Mouse (Mus musculus): ENCODE measurements around the gene Pik3ca. TPM values are rescaled to one million over a fixed set of nuclear protein-coding genes. Genes with fewer than 3 reads are reported as not detected.

Gene Pik3ca
- polyA plus RNA-seq, 1 experiment from 2014 or later: 5.9 TPM

GRCm38 (mm10) chr3:32408811-32409273, 11.4 kb downstream of the Pik3ca start:
- H3K9me3 ChIP-seq (ENCODE audit: control insufficient read depth): no peaks in the 10 kb centered on the region
- TF ChIP-seq CTCF (IDR thresholded peaks at IDR 0.05; ENCODE audit: low read depth): no peak
- no peak overlapping the region for H3K9ac ChIP-seq (ENCODE audit: low read depth, low read length)
- H3K36me3 ChIP-seq (ENCODE audit: control insufficient read depth, insufficient read depth): no peaks in the 10 kb centered on the region
- H3K4me2 ChIP-seq (replicated peaks; ENCODE audit: low read depth): no peak overlapping the region
- no peak overlapping the region for H3K4me3 ChIP-seq (ENCODE audit: low read depth, low read length)
- WGBS: 67% methylated on average over 3 of the region's 3 CpGs
- no peak overlapping the region; the same call in 1 of the 2 replicates for H3K27ac ChIP-seq (ENCODE audit: low read depth, low read length)
- no peaks in the 10 kb centered on the region for H3K27me3 ChIP-seq (replicated peaks; ENCODE audit: control insufficient read depth, insufficient read depth, low read length)
- peak; percentile 36; the same call in 1 of the 2 replicates for ATAC-seq
- peaks cover 6% of the 10 kb centered on the region; the same call in 1 of the 2 replicates for H3K4me1 ChIP-seq (replicated peaks; ENCODE audit: control insufficient read depth, insufficient read depth, low read length)

DNA sequence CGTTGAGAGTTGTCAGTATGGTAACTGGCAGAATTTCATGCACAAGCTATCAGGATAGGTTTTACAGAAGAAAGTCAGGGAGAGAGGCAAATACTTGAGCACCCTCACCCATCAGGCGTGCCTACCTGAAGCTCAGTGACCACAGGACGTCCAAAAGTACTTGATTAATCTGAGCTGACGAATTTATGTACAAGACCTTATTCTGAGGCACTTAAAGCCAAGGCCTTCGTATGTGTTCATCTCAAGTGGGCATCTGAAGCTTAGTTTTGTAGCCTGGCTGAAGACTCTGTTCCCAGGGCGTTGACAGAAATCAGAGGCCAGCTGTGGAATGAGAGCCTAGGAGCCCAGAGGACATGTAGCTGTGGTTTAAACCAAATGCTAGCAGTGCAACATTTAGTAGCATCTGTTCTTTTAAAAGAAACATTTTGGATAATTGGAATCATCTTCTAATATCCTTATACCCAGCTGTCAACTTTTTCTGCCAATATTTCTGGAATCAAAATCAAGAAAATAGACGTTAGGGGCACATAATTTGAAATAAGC, 15.1 kb downstream of the Pik3ca start:
- H3K27me3 ChIP-seq (replicated peaks; ENCODE audit: control insufficient read depth, insufficient read depth, low read length): no peaks in the 10 kb centered on the region
- no peaks in the 10 kb centered on the region for H3K36me3 ChIP-seq (ENCODE audit: control insufficient read depth, insufficient read depth)
- H3K9me3 ChIP-seq (ENCODE audit: control insufficient read depth): no peaks in the 10 kb centered on the region
- no peak for ATAC-seq
- H3K4me3 ChIP-seq (ENCODE audit: low read depth, low read length): no peak overlapping the region
- H3K9ac ChIP-seq (ENCODE audit: low read depth, low read length): no peak overlapping the region
- no peak overlapping the region for H3K27ac ChIP-seq (ENCODE audit: low read depth, low read length)
- WGBS: 71% methylated on average over 7 of the region's 7 CpGs
- no peak overlapping the region for H3K4me2 ChIP-seq (replicated peaks; ENCODE audit: low read depth)
- H3K4me1 ChIP-seq (replicated peaks; ENCODE audit: control insufficient read depth, insufficient read depth, low read length): peaks cover 9% of the 10 kb centered on the region; the same call in 1 of the 2 replicates
- no peak for TF ChIP-seq CTCF (IDR thresholded peaks at IDR 0.05; ENCODE audit: low read depth)

DNA sequence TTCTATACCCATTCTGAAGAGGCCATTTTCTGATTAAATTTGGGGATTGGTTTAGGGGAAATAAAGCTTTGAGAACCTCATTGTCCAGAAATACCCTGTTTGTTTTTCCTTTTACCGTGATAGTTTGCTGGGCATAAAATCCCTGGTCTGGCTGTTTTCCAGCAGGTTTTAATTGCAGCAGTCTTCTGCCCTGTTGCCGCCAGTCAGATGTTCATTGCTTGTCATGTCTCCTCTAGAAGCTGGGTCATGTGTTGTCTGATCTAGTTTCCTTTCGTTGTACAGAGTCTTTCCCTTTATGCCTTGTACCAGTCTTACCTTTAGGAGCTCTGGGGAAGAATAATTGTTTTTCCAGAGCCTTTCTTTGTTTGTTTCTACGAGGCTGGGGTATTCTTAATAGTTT, 16.9 kb downstream of the Pik3ca start:
- no peak overlapping the region for H3K9ac ChIP-seq (ENCODE audit: low read depth, low read length)
- no peak overlapping the region for H3K4me3 ChIP-seq (ENCODE audit: low read depth, low read length)
- peaks cover 6% of the 10 kb centered on the region for H3K4me1 ChIP-seq (replicated peaks; ENCODE audit: control insufficient read depth, insufficient read depth, low read length)
- no peak for ATAC-seq
- H3K9me3 ChIP-seq (ENCODE audit: control insufficient read depth): no peaks in the 10 kb centered on the region
- no peak overlapping the region for H3K27ac ChIP-seq (ENCODE audit: low read depth, low read length)
- H3K4me2 ChIP-seq (replicated peaks; ENCODE audit: low read depth): no peak overlapping the region; the same call in 1 of the 2 replicates
- H3K36me3 ChIP-seq (ENCODE audit: control insufficient read depth, insufficient read depth): no peaks in the 10 kb centered on the region
- no peak for TF ChIP-seq CTCF (IDR thresholded peaks at IDR 0.05; ENCODE audit: low read depth)
- WGBS: 36% methylated on average over 4 of the region's 4 CpGs
- H3K27me3 ChIP-seq (replicated peaks; ENCODE audit: control insufficient read depth, insufficient read depth, low read length): no peaks in the 10 kb centered on the region

- Histone ChIP-seq H3K9ac (ENCODE audit: low read depth, low read length) (no peak overlapping the region), H3K4me3 (ENCODE audit: low read depth, low read length) (no peak overlapping the region), H3K27ac (ENCODE audit: low read depth, low read length) (no peak overlapping the region), H3K27me3 (replicated peaks; ENCODE audit: control insufficient read depth, insufficient read depth, low read length) (no peaks in the 10 kb centered on the region), H3K9me3 (ENCODE audit: control insufficient read depth) (no peaks in the 10 kb centered on the region), H3K4me1 (replicated peaks; ENCODE audit: control insufficient read depth, insufficient read depth, low read length) (peaks cover 6% of the 10 kb centered on the region), H3K4me2 (replicated peaks; ENCODE audit: low read depth) (no peak overlapping the region), H3K36me3 (ENCODE audit: control insufficient read depth, insufficient read depth) (no peaks in the 10 kb centered on the region)
- WGBS: 62% methylated on average over 3 of the region's 3 CpGs
- no peak for TF ChIP-seq CTCF (IDR thresholded peaks at IDR 0.05; ENCODE audit: low read depth)
- no peak for ATAC-seq
Observed at GRCm38 (mm10) chr3:32415370-32416309, 18.2 kb downstream of the Pik3ca start.

- Histone ChIP-seq H3K9me3 (ENCODE audit: control insufficient read depth) (no peaks in the 10 kb centered on the region), H3K9ac (ENCODE audit: low read depth, low read length) (no peak overlapping the region), H3K4me3 (ENCODE audit: low read depth, low read length) (no peak overlapping the region), H3K27ac (ENCODE audit: low read depth, low read length) (0 out of 2 replicates have a peak overlapping the region, but pooled peaks have one; percentile 1), H3K4me2 (replicated peaks; ENCODE audit: low read depth) (no peak overlapping the region), H3K4me1 (replicated peaks; ENCODE audit: control insufficient read depth, insufficient read depth, low read length) (peaks cover 6% of the 10 kb centered on the region), H3K36me3 (ENCODE audit: control insufficient read depth, insufficient read depth) (no peaks in the 10 kb centered on the region), H3K27me3 (replicated peaks; ENCODE audit: control insufficient read depth, insufficient read depth, low read length) (no peaks in the 10 kb centered on the region)
- WGBS: 22% methylated on average over 5 of the region's 5 CpGs
- ATAC-seq: peak; percentile 55
- no peak for TF ChIP-seq CTCF (IDR thresholded peaks at IDR 0.05; ENCODE audit: low read depth)
Observed at GRCm38 (mm10) chr3:32417751-32418211, 20.3 kb downstream of the Pik3ca start.

DNA sequence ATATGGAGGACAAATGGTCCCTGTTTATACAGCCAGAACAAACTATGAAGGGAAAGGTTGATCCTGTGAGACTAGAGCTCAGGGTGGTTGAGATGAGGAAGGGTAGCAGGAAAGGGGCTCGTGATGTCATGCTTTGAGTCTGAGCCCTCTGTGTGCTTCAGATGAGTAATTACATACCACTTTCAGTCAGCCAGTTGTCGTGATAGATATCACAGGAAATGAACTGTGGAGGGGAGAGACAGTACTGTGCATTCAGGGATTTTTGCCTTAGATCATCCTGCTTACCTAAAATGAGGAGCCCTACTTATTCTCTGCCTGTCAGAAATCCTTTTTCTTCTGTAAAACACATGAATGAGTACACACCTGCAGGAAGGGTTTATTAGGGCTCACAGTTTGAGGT, 22.4 kb downstream of the Pik3ca start:
- Histone ChIP-seq H3K4me3 (ENCODE audit: low read depth, low read length) (no peak overlapping the region), H3K27me3 (replicated peaks; ENCODE audit: control insufficient read depth, insufficient read depth, low read length) (no peaks in the 10 kb centered on the region), H3K4me2 (replicated peaks; ENCODE audit: low read depth) (no peak overlapping the region), H3K27ac (ENCODE audit: low read depth, low read length) (no peak overlapping the region), H3K36me3 (ENCODE audit: control insufficient read depth, insufficient read depth) (no peaks in the 10 kb centered on the region), H3K9me3 (ENCODE audit: control insufficient read depth) (no peaks in the 10 kb centered on the region), H3K4me1 (replicated peaks; ENCODE audit: control insufficient read depth, insufficient read depth, low read length) (no peaks in the 10 kb centered on the region; the same call in 1 of the 2 replicates), H3K9ac (ENCODE audit: low read depth, low read length) (no peak overlapping the region)
- WGBS: 48% methylated on average over 2 of the region's 2 CpGs
- ATAC-seq: no peak
- TF ChIP-seq CTCF (IDR thresholded peaks at IDR 0.05; ENCODE audit: low read depth): no peak

Measured in intestine, postnatal 0 days (tissue).